In genomic region chr13:54691737-54692136, GRCm38 (mm10) we compare ENCODE assay signal across 8 mouse cellular contexts. TPM values are rescaled to one million over a fixed set of nuclear protein-coding genes. Genes with fewer than 3 reads are reported as not detected.
DNase-seq lines count a peak whose midpoint lies in the region; ATAC-seq lines count a peak whose summit lies in the region.

No protein-coding gene starts in this region.

- H3K4me1 ChIP-seq in forebrain, embryonic 12.5 days = peaks cover 28% of the 10 kb centered on the region
- peaks cover 30% of the 10 kb centered on the region for H3K4me1 ChIP-seq in forebrain, embryonic 16.5 days (replicated peaks; ENCODE audit: control insufficient read depth, insufficient read depth, low read length)
- H3K4me1 ChIP-seq in hindbrain, embryonic 13.5 days (replicated peaks) = peaks cover 50% of the 10 kb centered on the region
- peaks cover 67% of the 10 kb centered on the region for H3K4me1 ChIP-seq in megakaryocyte, embryonic 14.5 days

- H3K9me3 ChIP-seq in forebrain, embryonic 12.5 days = no peaks in the 10 kb centered on the region
- no peaks in the 10 kb centered on the region for H3K9me3 ChIP-seq in forebrain, embryonic 16.5 days (ENCODE audit: control insufficient read depth, low read length)
- H3K9me3 ChIP-seq in hindbrain, embryonic 13.5 days = no peaks in the 10 kb centered on the region
- no peaks in the 10 kb centered on the region for H3K9me3 ChIP-seq in megakaryocyte, embryonic 14.5 days

- peak overlapping the region; percentile 80; the same call in 1 of the 2 replicates for H3K4me2 ChIP-seq in forebrain, embryonic 12.5 days
- H3K4me2 ChIP-seq in forebrain, embryonic 16.5 days (ENCODE audit: low read length) = no peak overlapping the region; the same call in 1 of the 2 replicates
- peak overlapping the region; percentile 95 for H3K4me2 ChIP-seq in hindbrain, embryonic 13.5 days

- peak overlapping the region; percentile 97 for H3K4me3 ChIP-seq in forebrain, embryonic 12.5 days (replicated peaks)
- no peak overlapping the region for H3K4me3 ChIP-seq in forebrain, embryonic 16.5 days (replicated peaks; ENCODE audit: low read length)
- peak overlapping the region; percentile 99 for H3K4me3 ChIP-seq in hindbrain, embryonic 13.5 days
- peak overlapping the region; percentile 93 for H3K4me3 ChIP-seq in megakaryocyte, embryonic 14.5 days (replicated peaks)

- ATAC-seq in forebrain, embryonic 12.5 days (ENCODE audit: low FRiP score) = no peak
- ATAC-seq in forebrain, embryonic 16.5 days = no peak
- no peak for ATAC-seq in hindbrain, embryonic 13.5 days (ENCODE audit: low FRiP score)

- DNase-seq in A20 (ENCODE audit: low read depth, low spot score) = peak; percentile 84
- DNase-seq in layer of hippocampus, adult 9-11 months = no peak
- no peak for DNase-seq in ovary, postnatal 10 days (ENCODE audit: low spot score)
- no peak for DNase-seq in right cerebral cortex, adult 2 months (ENCODE audit: low spot score in 2 of 2)

- H3K36me3 ChIP-seq in forebrain, embryonic 12.5 days (replicated peaks) = no peaks in the 10 kb centered on the region
- no peaks in the 10 kb centered on the region for H3K36me3 ChIP-seq in forebrain, embryonic 16.5 days (ENCODE audit: control insufficient read depth, insufficient read depth)
- peaks cover 2% of the 10 kb centered on the region; the same call in 1 of the 2 replicates for H3K36me3 ChIP-seq in hindbrain, embryonic 13.5 days
- peaks cover 6% of the 10 kb centered on the region for H3K36me3 ChIP-seq in megakaryocyte, embryonic 14.5 days (replicated peaks; ENCODE audit: low read length)

- 0 out of 2 replicates have a peak, but pooled peaks cover 4% of the 10 kb centered on the region for H3K27me3 ChIP-seq in forebrain, embryonic 12.5 days
- no peaks in the 10 kb centered on the region for H3K27me3 ChIP-seq in forebrain, embryonic 16.5 days (replicated peaks; ENCODE audit: control insufficient read depth, insufficient read depth, low read length)
- H3K27me3 ChIP-seq in hindbrain, embryonic 13.5 days = no peaks in the 10 kb centered on the region
- H3K27me3 ChIP-seq in megakaryocyte, embryonic 14.5 days (replicated peaks) = no peaks in the 10 kb centered on the region

- no peak overlapping the region for H3K27ac ChIP-seq in forebrain, embryonic 12.5 days
- H3K27ac ChIP-seq in forebrain, embryonic 16.5 days (ENCODE audit: low read length) = no peak overlapping the region
- no peak overlapping the region for H3K27ac ChIP-seq in hindbrain, embryonic 13.5 days

- no peak overlapping the region for H3K9ac ChIP-seq in forebrain, embryonic 12.5 days
- H3K9ac ChIP-seq in forebrain, embryonic 16.5 days (replicated peaks; ENCODE audit: low read depth, low read length) = no peak overlapping the region
- H3K9ac ChIP-seq in hindbrain, embryonic 13.5 days = peak overlapping the region; percentile 97; the same call in 1 of the 2 replicates

RNA-seq across cellular contexts. Expression of gene Rnf44, which starts 2.0 kb away (rescaled TPM):
- 102 and 113 TPM in 2 replicates for polyA plus RNA-seq in forebrain, embryonic 12.5 days (2016; fragmentation: Nextera tagmentation; extraction: Ambion mirVana)
- 88.9 and 92.2 TPM in 2 replicates for polyA plus RNA-seq in forebrain, embryonic 16.5 days (2015; fragmentation: Nextera tagmentation; extraction: Ambion mirVana)
- 86.8 and 87.6 TPM in 2 replicates for polyA plus RNA-seq in hindbrain, embryonic 13.5 days (2015; fragmentation: Nextera tagmentation; extraction: Ambion mirVana)
- 132 and 507 TPM in 2 replicates for polyA plus RNA-seq in megakaryocyte, embryonic 14.5 days (2012; ENCODE audit: insufficient read depth, low replicate concordance)

RNA-seq across cellular contexts. Expression of gene Cdhr2, which starts 9.5 kb away (rescaled TPM):
- polyA plus RNA-seq in forebrain, embryonic 12.5 days (2016; fragmentation: Nextera tagmentation; extraction: Ambion mirVana) = 0.05 TPM in 1 of 2 replicates, not detected in the other
- polyA plus RNA-seq in forebrain, embryonic 16.5 days (2015; fragmentation: Nextera tagmentation; extraction: Ambion mirVana) = 0.16 and 0.25 TPM in 2 replicates
- polyA plus RNA-seq in hindbrain, embryonic 13.5 days (2015; fragmentation: Nextera tagmentation; extraction: Ambion mirVana) = 0.08 and 0.14 TPM in 2 replicates
- polyA plus RNA-seq in megakaryocyte, embryonic 14.5 days (2012; ENCODE audit: insufficient read depth, low replicate concordance) = not detected in 2 replicates

RNA-seq across cellular contexts. Expression of gene Gprin1, which starts 57.9 kb away (rescaled TPM):
- 4.3 and 11.3 TPM in 2 replicates for polyA plus RNA-seq in forebrain, embryonic 12.5 days (2016; fragmentation: Nextera tagmentation; extraction: Ambion mirVana)
- 6.2 and 7.1 TPM in 2 replicates for polyA plus RNA-seq in forebrain, embryonic 16.5 days (2015; fragmentation: Nextera tagmentation; extraction: Ambion mirVana)
- 6.5 and 6.9 TPM in 2 replicates for polyA plus RNA-seq in hindbrain, embryonic 13.5 days (2015; fragmentation: Nextera tagmentation; extraction: Ambion mirVana)
- not detected in 2 replicates for polyA plus RNA-seq in megakaryocyte, embryonic 14.5 days (2012; ENCODE audit: insufficient read depth, low replicate concordance)
